Mouse (Mus musculus): ENCODE measurements at regions not wholly inside any gene's neighbourhood (a gene's known extent, or its start where the extent isn't known, plus 50 kb on each side); places are given as distances from the start of the nearest gene placed in this dataset.

DNA sequence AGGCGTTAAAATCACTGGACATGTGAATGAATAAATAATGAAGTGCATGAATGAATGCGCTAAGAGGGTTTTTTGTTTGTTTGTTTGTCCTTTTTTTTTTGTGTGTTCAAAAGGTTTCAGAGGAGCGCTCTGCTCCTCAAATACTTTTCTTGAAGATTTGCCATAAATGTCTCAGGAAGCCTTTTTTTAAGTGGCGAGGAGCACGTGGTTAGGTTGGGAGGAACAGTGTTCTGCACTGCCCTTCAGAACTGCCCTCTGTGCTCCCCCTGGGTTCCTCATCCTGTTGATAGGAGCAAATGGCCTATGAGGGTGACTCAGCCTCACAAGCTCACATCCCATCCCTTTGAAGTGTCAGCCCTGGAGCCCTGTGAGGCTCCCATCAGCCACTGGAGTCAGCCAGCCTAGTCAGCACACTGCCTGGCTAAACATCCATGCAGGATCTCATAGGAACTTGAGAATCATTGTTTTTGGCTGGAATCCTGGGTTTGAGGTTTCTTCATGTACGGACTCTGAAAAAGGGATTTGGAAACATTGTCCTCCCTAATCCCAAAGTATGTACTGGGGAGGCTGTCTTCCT, 87.9 kb upstream of the Jag1 start:
- TF ChIP-seq CTCF (IDR thresholded peaks at IDR 0.05; ENCODE audit: borderline replicate concordance, insufficient read depth, low read depth, low read length) (no peak), POLR2A (IDR thresholded peaks at IDR 0.05; ENCODE audit: borderline replicate concordance, insufficient read depth, low read length) (no peak)

Data from cerebellum, adult 2 months (tissue).